Mouse (Mus musculus): ENCODE measurements around the gene Uck1. TPM values are rescaled to one million over a fixed set of nuclear protein-coding genes. Genes with fewer than 3 reads are reported as not detected.
"Not testable (repeated sequence)": the region's sequence is repeated elsewhere in the genome, so short reads cannot be mapped to it uniquely, and the experiment has no call there.

Uck1 gene
- 21.3 and 27.0 TPM in 2 replicates for total RNA-seq (2017)

DNA sequence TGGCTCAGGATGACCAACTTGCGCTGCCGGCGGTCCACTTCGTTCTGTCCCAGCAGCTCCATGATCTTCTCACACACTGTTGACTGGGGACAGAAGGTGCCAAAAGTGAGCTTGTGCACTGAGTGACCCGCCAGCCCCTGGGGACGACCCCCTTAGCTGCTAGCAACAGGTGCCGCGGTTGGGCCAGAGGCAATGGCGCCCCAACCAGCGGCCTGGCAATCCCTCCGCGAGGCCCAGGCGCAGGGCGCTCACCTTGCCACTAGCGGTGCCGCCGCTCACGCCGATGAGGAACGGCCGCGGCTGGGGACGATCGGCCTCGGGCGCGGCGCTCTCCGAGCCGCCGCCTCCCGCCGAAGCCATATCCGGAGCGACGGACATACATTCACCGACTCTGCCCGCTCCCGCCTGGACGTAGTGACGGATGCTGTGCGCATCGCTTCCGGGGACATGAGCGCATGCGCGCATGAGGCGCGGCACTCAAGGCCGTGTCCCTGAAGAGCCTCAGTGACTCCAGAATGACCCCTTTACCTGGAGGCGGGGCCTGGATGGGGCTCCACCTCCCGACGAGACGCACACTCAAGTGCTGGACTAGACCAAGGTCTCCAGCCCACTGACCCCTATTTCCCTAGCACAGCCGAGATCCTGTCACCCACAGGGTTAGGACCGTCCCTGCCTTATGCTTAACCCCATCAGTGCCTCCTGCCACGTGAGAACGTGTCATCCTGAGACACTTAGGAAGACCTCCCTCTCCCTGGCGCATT is at the start of gene Uck1:
Gene Uck1, minus strand, starts transcription at position 503 of the 761 bp plus-strand sequence.
- ATAC-seq (replicated peaks; ENCODE audit: low read depth, poor library complexity, severe bottlenecking), result peak; percentile 90

DNA sequence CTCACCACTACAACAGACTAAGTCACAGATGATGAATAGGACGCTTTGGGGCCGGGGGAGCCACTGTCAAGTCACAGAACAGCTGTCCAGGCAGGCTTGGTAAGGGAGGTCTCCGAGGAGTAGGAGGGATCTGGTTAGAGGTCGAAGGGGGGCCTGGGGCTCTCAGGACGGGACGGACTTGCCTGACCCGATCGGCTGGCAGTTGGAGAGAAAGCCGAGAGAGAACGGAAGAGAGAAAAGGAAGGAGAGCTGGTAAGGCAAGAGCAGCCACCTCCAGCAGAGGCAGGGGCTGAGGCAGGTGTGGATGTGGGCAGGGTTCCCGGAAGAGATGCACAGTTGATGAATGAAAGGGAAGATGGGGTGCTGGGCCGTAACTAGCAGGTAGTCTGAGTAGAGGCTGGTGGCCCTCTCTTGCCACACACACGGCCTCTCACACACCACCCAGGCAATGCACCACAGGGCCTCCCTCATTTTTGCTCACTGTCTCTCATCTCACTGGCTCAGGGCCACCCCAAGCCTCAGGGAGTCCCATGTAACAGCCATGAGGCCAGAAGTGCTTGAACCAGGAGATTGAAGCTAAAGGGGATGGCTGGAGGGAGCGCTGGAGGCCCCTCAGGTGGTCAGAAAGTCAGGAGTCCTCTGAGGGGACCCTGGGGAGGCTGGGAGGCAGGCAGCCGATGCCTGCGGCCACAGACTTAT is 49.1 kb upstream of the Uck1 start:
- ATAC-seq (replicated peaks; ENCODE audit: low read depth, poor library complexity, severe bottlenecking), result no peak

DNA sequence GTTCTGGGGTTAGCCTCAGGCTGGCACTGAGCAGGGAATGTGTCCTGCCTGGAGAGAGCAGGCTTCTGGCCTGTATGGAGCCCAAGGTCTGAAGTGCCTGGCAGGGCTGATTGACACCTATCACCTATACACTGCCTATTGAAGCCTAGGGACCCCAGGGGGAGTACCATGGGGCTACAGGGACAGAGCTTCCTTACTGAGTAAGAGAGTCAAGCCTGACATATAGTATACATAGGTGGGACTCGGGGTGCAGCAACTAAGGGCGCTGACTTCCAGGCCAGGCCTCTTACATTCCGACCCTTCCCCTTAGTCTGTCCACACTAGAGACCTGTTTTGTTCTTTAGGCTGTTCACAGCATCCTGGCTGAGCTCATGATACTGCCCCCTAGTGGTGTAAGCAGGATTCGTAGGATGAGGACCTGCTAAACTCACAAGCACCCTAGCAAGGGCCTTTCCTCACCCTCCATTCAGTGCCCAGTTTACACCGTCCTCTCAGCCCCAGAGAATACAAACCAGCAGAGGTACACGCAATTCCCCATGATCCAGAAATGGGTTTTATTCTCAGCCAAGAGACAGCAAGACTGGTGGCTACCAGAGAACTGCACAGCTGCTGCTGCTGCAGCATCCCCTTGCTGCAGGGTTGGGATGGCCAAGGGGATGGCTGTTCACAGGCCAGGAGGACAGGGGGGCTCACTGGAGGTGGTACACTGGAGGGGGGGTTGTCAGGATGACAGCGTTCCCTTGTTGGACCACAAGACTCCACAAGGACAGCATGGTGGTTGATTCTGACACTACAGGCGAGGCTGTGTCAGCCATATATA is 48.2 kb upstream of the Uck1 start:
- 0 out of 2 replicates have a peak, but pooled peaks have one; percentile 29 for ATAC-seq (replicated peaks; ENCODE audit: low read depth, poor library complexity, severe bottlenecking)

DNA sequence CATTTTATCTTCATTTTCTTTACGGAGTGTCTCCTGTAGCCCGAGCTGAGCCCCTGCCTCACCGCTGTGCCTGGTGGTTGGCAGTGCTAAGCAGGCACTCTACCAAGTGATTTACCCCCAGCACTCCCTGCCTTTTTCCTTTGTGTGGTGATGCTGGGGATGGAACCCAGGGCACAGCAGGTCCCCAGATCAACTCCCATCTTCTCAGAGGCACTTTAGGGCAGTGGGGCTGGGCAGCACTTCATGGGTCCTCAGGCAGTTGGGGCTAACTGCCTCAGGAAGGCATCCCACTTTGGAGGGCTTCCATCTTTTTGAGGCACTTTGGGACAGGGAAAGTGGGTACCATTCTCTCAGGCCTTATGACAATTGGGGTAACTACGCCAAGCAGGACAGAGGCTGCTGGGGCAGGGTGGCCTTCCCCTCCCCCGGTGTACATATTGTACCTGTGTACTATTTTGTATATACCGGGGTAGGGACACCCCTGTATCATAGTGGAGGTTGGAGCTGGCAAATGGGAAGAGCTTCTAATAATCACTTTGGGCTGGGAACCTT is 47.4 kb upstream of the Uck1 start:
- ATAC-seq (replicated peaks; ENCODE audit: low read depth, poor library complexity, severe bottlenecking), result no peak

DNA sequence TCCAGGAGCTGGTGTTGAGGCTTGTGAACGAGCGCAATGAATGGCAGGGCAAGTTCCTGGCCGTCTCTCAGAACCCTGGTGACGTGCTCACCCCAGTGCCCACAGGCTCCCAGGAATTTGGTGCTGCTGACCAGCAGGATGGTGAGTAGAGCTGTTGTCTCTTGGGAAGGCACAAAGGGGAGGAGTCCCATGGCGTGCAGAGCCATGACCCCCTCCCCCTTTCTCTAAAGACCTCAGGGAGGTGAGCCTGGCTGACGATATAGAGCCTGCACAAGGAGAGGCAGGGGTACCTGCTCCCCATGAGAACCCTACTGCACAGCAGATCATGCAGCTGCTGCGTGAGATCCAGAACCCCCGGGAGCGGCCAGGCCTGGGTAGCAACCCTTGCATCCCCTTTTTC is 46.2 kb upstream of the Uck1 start:
- no peak for ATAC-seq (replicated peaks; ENCODE audit: low read depth, poor library complexity, severe bottlenecking)

DNA sequence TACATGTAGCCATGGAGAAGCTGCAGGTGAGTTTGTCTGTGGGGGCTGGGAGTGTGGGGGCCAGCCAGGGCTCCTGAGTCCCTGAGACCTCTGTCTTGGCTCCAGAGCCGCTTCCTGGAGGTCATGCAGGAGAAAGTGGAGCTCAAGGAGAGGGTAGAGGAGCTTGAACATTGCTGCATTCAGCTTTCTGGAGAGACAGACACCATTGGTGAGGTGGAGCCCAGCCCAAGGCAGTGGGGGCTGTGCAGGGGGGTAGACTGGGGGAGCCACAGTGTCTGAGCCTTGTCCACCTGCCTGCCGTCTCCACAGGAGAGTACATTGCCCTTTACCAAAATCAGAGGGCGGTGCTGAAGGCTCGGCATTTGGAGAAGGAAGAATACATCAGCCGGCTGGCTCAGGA is 45.7 kb upstream of the Uck1 start:
- ATAC-seq (replicated peaks; ENCODE audit: low read depth, poor library complexity, severe bottlenecking), result no peak

DNA sequence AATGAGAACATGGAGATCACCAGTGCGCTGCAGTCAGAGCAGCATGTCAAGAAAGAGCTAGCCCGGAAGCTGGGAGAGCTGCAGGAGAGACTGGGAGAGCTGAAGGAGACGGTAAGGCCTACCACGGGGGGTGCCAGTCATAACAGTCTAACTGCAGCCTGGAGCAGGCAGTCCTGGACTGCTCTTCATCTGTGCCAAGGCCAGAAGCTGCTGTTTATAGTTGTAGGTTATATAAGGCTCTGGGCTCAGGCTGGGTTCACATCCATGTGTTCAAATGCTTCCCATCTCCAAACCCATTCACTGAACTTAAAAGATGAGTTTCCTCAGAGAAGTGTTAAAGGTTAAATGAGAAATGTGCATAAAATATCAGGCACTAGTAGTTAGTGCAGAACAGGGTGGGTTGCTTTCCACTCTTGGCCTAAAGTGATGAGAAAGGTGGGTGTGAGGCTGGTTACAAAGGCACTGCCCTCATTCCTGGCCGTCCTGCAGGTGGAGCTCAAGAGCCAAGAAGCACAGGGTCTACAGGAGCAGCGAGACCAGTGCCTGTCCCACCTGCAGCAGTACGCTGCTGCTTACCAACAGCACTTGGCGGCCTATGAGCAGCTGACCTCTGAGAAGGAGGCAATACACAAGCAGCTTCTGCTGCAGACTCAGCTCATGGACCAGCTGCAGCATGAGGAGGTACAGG is 44.3 kb upstream of the Uck1 start:
- ATAC-seq (replicated peaks; ENCODE audit: low read depth, poor library complexity, severe bottlenecking), result peak; percentile 64

DNA sequence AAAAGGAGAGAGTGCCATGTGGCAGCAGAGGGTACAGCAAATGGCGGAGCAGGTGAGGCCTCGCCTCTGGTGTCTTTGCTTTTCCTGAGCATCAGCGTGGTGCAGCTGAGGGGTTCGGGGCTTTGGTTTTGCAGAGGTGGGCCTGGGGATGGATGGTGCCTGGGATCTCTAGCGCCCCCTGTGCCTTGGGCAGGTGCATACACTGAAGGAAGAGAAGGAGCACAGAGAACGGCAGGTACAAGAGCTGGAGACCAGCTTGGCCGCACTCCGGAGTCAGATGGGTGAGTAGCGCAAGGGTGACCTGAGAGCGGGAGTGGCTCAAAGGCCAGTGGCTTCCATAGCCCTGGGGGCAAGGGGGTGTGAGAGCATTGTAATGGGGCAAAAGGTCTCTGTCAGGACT is 43.0 kb upstream of the Uck1 start:
- ATAC-seq (replicated peaks; ENCODE audit: low read depth, poor library complexity, severe bottlenecking), result 0 out of 2 replicates have a peak, but pooled peaks have one; percentile 16

DNA sequence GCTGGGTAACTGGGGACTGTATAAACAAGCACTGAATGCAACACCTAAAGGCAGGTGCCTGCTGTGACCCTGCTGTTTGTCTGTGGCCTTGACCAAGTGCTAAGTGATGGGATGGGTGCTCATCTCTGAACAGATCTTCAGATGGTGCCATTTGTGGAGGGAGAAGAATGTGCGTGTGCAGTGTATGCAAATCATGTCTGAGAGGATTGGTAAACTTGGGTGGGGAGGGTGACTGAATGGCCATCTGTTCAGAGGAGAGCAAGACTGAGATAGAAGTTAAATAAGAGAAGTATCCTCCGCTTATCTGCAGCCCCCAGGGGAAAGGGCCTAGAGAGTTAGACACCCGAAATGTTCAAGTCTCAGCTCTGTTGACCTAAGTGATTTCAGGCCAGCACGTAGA is 39.5 kb upstream of the Uck1 start:
- ATAC-seq (replicated peaks; ENCODE audit: low read depth, poor library complexity, severe bottlenecking), result no peak

DNA sequence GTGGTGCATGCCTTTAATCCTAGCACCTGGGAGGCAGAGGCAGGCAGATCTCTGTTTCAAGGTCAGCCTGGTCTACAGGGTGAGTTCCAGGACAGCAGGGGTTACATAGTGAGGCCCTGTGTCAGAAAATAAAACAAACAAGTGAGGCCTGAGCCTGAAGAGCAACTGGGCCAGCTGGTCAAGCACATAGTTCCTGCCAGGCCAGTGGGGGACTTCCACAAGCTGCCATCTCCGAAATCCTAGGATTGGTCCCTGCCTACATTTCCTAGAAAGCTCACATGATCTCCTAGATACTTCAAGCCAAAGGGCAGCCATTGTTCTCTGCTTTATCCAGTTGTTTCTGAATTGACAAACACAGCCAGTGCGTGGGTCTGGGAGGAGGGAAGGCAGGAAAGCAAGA is 35.9 kb upstream of the Uck1 start:
- ATAC-seq (replicated peaks; ENCODE audit: low read depth, poor library complexity, severe bottlenecking), result not testable (repeated sequence)

DNA sequence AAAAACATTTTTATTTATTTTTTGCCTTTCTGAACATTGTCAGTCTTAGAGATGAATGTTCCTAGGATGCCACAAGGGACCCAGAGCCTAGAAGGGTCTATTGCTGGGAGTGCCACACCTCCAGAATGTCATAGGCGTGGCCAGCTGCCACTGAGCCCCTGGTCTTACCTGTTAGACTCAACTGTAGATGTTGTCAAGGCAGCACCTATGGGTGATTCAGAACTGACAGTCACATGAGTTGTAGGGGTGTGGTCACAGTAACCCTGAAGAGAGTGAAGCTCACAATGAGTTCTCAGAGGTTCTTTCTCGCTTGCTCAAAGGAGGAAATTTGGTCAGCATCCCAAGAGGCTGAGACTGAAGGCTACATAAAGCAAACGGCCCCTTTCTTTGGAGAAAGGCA is 35.3 kb upstream of the Uck1 start:
- no peak for ATAC-seq (replicated peaks; ENCODE audit: low read depth, poor library complexity, severe bottlenecking)

DNA sequence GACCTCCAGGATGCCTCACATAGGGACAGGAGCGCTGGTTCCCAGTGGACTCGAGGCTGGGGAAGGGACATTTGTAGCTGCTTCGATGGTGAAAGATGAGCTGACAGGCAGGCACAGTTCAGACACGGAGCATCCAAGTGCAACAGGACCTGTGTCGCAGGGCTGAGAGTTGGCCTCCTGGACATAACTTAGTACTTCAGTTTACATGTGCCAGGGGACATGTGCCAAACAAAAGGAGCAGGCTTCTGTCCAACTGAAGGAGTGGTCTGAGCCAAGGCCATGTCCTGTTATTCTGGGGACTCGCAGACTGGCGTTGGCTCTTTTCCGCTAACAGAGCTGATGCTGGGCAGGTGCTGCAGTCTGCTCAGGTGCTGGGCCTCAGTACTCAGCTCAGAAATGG is 34.4 kb upstream of the Uck1 start:
- ATAC-seq (replicated peaks; ENCODE audit: low read depth, poor library complexity, severe bottlenecking), result no peak

DNA sequence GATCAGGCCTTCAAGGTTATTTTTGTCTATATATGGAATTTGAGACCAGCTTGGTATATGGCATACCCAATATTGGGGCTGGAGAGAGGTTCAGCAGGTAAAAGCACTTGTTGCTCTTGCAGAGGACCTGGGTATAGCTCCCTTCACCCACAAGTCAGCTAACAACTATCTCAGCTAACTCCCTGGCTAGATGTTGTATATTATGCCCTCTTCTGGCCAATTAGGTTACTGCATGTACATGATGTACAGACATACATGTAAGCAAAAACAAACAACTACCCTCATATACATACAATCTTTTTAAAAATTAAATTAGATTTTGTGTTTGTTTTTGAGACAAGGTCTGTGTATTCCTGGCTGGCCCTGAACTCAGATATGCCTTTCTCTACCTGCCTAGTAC is 29.6 kb upstream of the Uck1 start:
- ATAC-seq (replicated peaks; ENCODE audit: low read depth, poor library complexity, severe bottlenecking), result peak; percentile 39

DNA sequence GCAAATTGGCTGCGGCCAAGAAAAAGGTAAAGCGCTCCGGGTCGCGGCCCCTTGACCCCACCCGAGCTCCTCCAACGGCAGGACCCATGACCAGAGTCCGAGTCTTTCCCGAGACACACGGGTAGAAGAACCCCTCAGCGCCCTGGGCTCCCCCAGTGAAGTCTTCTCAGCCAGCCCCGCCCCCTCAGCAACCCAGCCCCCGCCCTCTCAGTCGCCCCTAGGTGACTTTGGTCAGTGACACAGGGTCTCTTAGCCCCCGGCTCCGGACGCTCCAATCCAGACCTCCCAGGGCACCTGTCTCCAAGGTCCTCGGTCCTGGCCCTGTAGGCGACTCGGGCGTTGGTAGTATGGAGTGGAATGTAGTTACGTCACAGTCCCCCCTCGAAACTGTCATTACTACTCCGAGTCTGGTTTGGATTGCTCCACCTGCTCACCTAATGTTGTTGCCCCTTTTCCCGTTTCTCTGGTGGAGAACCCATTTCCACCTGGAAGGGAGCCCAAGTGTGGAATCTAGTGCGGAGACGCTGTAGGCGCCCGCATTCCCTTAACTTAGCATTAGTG is 28.5 kb upstream of the Uck1 start:
- no peak for ATAC-seq (replicated peaks; ENCODE audit: low read depth, poor library complexity, severe bottlenecking)

DNA sequence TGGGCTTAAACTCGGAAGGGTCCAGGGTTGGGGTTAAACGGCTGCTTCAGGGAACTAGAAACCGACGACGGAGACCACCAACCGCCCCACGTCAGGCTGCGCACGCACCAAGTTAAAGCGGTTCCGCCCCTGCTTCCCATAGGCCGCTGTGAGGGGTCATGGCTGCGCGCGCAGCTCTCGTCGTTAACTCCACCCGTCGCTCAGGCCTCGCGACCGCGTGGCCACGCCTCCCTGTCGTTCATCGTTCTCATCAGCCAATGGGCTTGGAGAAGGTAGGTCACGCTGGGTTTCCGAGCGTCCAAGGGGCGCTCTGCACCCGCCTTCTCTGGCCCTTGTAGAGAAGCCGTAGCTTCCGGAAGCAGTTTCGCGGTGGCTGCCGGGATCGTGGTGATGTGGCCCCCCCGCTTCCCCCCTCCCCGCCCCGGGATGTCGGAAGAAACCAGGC is 28.0 kb upstream of the Uck1 start, which contains the start of gene Swi5:
Gene Swi5, minus strand, starts transcription at position 153 of the 445 bp plus-strand sequence.
- ATAC-seq (replicated peaks; ENCODE audit: low read depth, poor library complexity, severe bottlenecking), result peak; percentile 98

DNA sequence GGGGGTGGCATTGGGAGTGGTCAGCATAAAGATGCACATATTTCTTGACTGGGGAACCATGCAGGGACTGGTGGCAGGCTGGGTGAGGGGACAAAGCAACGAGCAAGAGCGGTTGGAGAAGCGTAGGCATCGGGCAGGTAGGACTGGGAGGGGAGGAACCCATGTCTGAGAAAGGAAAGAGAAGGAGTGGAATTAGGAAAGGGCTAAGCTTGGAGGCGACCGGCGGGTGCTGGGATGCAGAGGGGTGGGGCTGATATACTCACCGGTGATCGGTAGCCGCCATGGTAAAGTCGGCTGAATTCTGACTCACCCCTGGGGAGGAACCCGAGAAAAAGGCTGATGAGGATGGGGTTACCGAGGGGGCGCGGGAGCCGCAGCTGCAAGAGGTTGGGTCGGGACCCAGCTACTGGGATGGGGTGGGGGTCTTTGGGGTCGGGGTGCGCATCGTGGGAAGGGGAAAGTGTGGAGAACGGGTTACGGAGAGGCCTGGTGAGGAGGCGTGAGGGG is 27.4 kb upstream of the Uck1 start, which contains the start of gene Golga2:
Gene Golga2, plus strand, starts transcription at position 51 of the 507 bp plus-strand sequence.
- no peak for ATAC-seq (replicated peaks; ENCODE audit: low read depth, poor library complexity, severe bottlenecking)

DNA sequence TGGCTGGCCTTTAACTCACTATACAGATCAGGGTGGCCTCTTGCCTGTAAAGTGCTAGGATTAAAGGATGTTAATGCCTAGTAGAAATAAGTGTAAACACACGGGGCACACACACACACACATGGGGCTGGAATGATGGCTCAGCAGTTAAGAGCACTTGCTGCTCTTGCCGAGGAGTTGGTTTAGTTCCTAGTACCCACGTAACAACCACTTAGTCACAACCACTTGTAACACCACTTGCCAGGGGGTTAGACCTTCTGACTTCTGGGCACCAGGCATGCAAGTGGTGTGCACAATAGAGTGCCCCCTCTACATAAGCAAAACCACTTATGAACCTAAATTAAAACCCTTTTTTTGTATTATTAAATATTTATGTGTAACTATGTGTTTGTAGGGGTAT is 24.0 kb upstream of the Uck1 start:
- no peak for ATAC-seq (replicated peaks; ENCODE audit: low read depth, poor library complexity, severe bottlenecking)

DNA sequence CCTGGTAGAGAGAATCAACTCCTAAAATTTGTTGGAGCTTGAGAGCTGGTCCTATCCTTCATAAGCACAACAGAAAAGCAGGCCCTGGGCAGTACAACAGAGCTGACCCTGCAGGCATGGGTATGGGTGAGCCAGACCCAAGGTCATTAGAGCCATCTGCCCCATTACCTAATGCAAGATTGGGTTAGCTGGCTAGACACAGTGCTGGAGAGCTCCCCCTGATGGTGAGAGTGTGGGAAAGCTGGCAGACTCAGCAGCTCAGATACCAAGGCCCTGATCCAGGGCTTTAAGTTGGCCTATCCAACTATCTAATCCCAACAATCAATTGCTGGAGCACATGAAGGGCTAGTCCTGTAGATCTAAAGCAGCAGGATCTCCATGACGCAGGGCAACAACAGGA is 22.8 kb upstream of the Uck1 start:
- ATAC-seq (replicated peaks; ENCODE audit: low read depth, poor library complexity, severe bottlenecking), result peak; percentile 84

DNA sequence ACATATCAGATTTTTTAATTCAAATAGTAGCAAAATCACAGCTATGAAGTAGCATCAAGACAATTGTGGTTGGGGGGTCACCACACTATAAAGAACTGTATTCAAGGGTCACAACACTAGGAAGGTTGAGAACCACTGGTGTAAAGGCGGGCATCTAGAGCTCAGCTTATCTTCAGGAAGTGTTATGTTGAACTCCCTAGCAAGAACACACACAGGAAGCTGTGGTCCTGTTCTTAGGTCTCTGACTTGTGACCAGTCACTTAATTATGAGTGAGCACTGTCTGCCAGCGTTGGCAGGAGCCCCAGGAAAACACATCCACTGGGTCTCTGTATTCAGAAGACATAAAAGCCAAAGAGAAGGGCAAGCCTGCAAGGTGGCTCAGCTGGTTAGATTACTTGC is 22.3 kb upstream of the Uck1 start:
- peak; percentile 79 for ATAC-seq (replicated peaks; ENCODE audit: low read depth, poor library complexity, severe bottlenecking)
